Mouse (Mus musculus): ENCODE measurements around the gene Cops9. TPM values are rescaled to one million over a fixed set of nuclear protein-coding genes. Genes with fewer than 3 reads are reported as not detected.

Cops9 gene
- polyA plus RNA-seq, 1 experiment from 2014 or later: 408 TPM

- Histone ChIP-seq H3K36me3 (ENCODE audit: control insufficient read depth, insufficient read depth, low read length) (peaks cover 2% of the 10 kb centered on the region; the same call in 1 of the 2 replicates), H3K9me3 (ENCODE audit: control insufficient read depth, low read length) (no peaks in the 10 kb centered on the region), H3K4me2 (ENCODE audit: low read depth) (no peak overlapping the region), H3K4me1 (ENCODE audit: control insufficient read depth, insufficient read depth, low read length) (no peaks in the 10 kb centered on the region), H3K9ac (ENCODE audit: low read length) (no peak overlapping the region), H3K27me3 (ENCODE audit: control insufficient read depth, insufficient read depth, low read length) (no peaks in the 10 kb centered on the region), H3K27ac (ENCODE audit: low read depth, low read length) (no peak overlapping the region), H3K4me3 (ENCODE audit: low read depth, low read length) (no peak overlapping the region)
- DNase-seq (ENCODE audit: low spot score): no peak
- ATAC-seq (ENCODE audit: insufficient read depth, low FRiP score, low TSS enrichment): no peak
- 72% methylated on average over 6 of the region's 6 CpGs for WGBS
Measured at GRCm38 (mm10) chr1:92632948-92633347, 8.8 kb downstream of the Cops9 start.

- H3K36me3 ChIP-seq (ENCODE audit: control insufficient read depth, insufficient read depth, low read length): no peaks in the 10 kb centered on the region; the same call in 1 of the 2 replicates
- H3K4me1 ChIP-seq (ENCODE audit: control insufficient read depth, insufficient read depth, low read length): no peaks in the 10 kb centered on the region
- no peaks in the 10 kb centered on the region for H3K27me3 ChIP-seq (ENCODE audit: control insufficient read depth, insufficient read depth, low read length)
- H3K9ac ChIP-seq (ENCODE audit: low read length): no peak overlapping the region
- no peak overlapping the region for H3K4me3 ChIP-seq (ENCODE audit: low read depth, low read length)
- 84% methylated on average over 5 of the region's 5 CpGs for WGBS
- ATAC-seq (ENCODE audit: insufficient read depth, low FRiP score, low TSS enrichment): no peak
- H3K27ac ChIP-seq (ENCODE audit: low read depth, low read length): no peak overlapping the region
- no peaks in the 10 kb centered on the region for H3K9me3 ChIP-seq (ENCODE audit: control insufficient read depth, low read length)
- no peak overlapping the region for H3K4me2 ChIP-seq (ENCODE audit: low read depth)
- no peak for DNase-seq (ENCODE audit: low spot score)
Measured at GRCm38 (mm10) chr1:92632196-92632595, 9.6 kb downstream of the Cops9 start.

- WGBS: 81% methylated on average over 4 of the region's 4 CpGs
- Histone ChIP-seq H3K9ac (ENCODE audit: low read length) (no peak overlapping the region), H3K4me2 (ENCODE audit: low read depth) (no peak overlapping the region), H3K4me3 (ENCODE audit: low read depth, low read length) (no peak overlapping the region), H3K36me3 (ENCODE audit: control insufficient read depth, insufficient read depth, low read length) (no peaks in the 10 kb centered on the region), H3K27me3 (ENCODE audit: control insufficient read depth, insufficient read depth, low read length) (no peaks in the 10 kb centered on the region), H3K9me3 (ENCODE audit: control insufficient read depth, low read length) (no peaks in the 10 kb centered on the region), H3K4me1 (ENCODE audit: control insufficient read depth, insufficient read depth, low read length) (no peaks in the 10 kb centered on the region), H3K27ac (ENCODE audit: low read depth, low read length) (no peak overlapping the region)
- DNase-seq (ENCODE audit: low spot score): no peak
- ATAC-seq (ENCODE audit: insufficient read depth, low FRiP score, low TSS enrichment): no peak
Measured at GRCm38 (mm10) chr1:92628227-92628626, 13.6 kb downstream of the Cops9 start.

GRCm38 (mm10) chr1:92618360-92618759 is 23.4 kb downstream of the Cops9 start:
- Histone ChIP-seq H3K9me3 (ENCODE audit: control insufficient read depth, low read length) (no peaks in the 10 kb centered on the region), H3K36me3 (ENCODE audit: control insufficient read depth, insufficient read depth, low read length) (no peaks in the 10 kb centered on the region), H3K4me1 (ENCODE audit: control insufficient read depth, insufficient read depth, low read length) (no peaks in the 10 kb centered on the region), H3K27ac (ENCODE audit: low read depth, low read length) (no peak overlapping the region), H3K4me2 (ENCODE audit: low read depth) (no peak overlapping the region), H3K27me3 (ENCODE audit: control insufficient read depth, insufficient read depth, low read length) (no peaks in the 10 kb centered on the region), H3K9ac (ENCODE audit: low read length) (no peak overlapping the region), H3K4me3 (ENCODE audit: low read depth, low read length) (no peak overlapping the region)
- ATAC-seq (ENCODE audit: insufficient read depth, low FRiP score, low TSS enrichment) (no peak), DNase-seq (ENCODE audit: low spot score) (no peak)
- WGBS: 70% methylated on average over 4 of the region's 4 CpGs

- Histone ChIP-seq H3K9me3 (ENCODE audit: control insufficient read depth, low read length) (no peaks in the 10 kb centered on the region), H3K27ac (ENCODE audit: low read depth, low read length) (no peak within 1 kb of the TSS), H3K4me3 (ENCODE audit: low read depth, low read length) (no peak within 1 kb of the TSS), H3K9ac (ENCODE audit: low read length) (no peak within 1 kb of the TSS), H3K36me3 (ENCODE audit: control insufficient read depth, insufficient read depth, low read length) (no peaks in the 10 kb centered on the region), H3K4me1 (ENCODE audit: control insufficient read depth, insufficient read depth, low read length) (no peaks in the 10 kb centered on the region), H3K4me2 (ENCODE audit: low read depth) (no peak within 1 kb of the TSS), H3K27me3 (ENCODE audit: control insufficient read depth, insufficient read depth, low read length) (no peaks in the 10 kb centered on the region)
- WGBS: 54% methylated on average over 2 of the region's 2 CpGs
- ATAC-seq (ENCODE audit: insufficient read depth, low FRiP score, low TSS enrichment): no peak
- DNase-seq (ENCODE audit: low spot score): no peak
Measured at GRCm38 (mm10) chr1:92617488-92617887, 24.3 kb downstream of the Cops9 start, which contains the start of gene Olfr12. Gene Olfr12 (plus strand): TSS chr1:92617788.

- H3K9me3 ChIP-seq (ENCODE audit: control insufficient read depth, low read length): no peaks in the 10 kb centered on the region
- H3K27me3 ChIP-seq (ENCODE audit: control insufficient read depth, insufficient read depth, low read length): no peaks in the 10 kb centered on the region
- no peak overlapping the region for H3K4me3 ChIP-seq (ENCODE audit: low read depth, low read length)
- H3K36me3 ChIP-seq (ENCODE audit: control insufficient read depth, insufficient read depth, low read length): no peaks in the 10 kb centered on the region
- H3K4me2 ChIP-seq (ENCODE audit: low read depth): no peak overlapping the region
- H3K27ac ChIP-seq (ENCODE audit: low read depth, low read length): no peak overlapping the region
- DNase-seq (ENCODE audit: low spot score): no peak
- H3K9ac ChIP-seq (ENCODE audit: low read length): no peak overlapping the region
- no peaks in the 10 kb centered on the region for H3K4me1 ChIP-seq (ENCODE audit: control insufficient read depth, insufficient read depth, low read length)
- 74% methylated on average over 1 of the region's 1 CpGs for WGBS
- no peak for ATAC-seq (ENCODE audit: insufficient read depth, low FRiP score, low TSS enrichment)
Measured at GRCm38 (mm10) chr1:92616046-92616445, 25.7 kb downstream of the Cops9 start.

- 12% methylated on average over 1 of the region's 1 CpGs for WGBS
- ATAC-seq (ENCODE audit: insufficient read depth, low FRiP score, low TSS enrichment) (no peak), DNase-seq (ENCODE audit: low spot score) (no peak)
- no peaks in the 10 kb centered on the region for H3K36me3 ChIP-seq (ENCODE audit: control insufficient read depth, insufficient read depth, low read length)
- no peak overlapping the region for H3K4me3 ChIP-seq (ENCODE audit: low read depth, low read length)
- no peaks in the 10 kb centered on the region for H3K27me3 ChIP-seq (ENCODE audit: control insufficient read depth, insufficient read depth, low read length)
- H3K9me3 ChIP-seq (ENCODE audit: control insufficient read depth, low read length): no peaks in the 10 kb centered on the region
- H3K4me2 ChIP-seq (ENCODE audit: low read depth): no peak overlapping the region
- H3K27ac ChIP-seq (ENCODE audit: low read depth, low read length): no peak overlapping the region
- no peaks in the 10 kb centered on the region for H3K4me1 ChIP-seq (ENCODE audit: control insufficient read depth, insufficient read depth, low read length)
- H3K9ac ChIP-seq (ENCODE audit: low read length): no peak overlapping the region
Measured at GRCm38 (mm10) chr1:92614516-92614915, 27.3 kb downstream of the Cops9 start.

GRCm38 (mm10) chr1:92613175-92613574 is 28.6 kb downstream of the Cops9 start:
- DNase-seq (ENCODE audit: low spot score) (no peak), ATAC-seq (ENCODE audit: insufficient read depth, low FRiP score, low TSS enrichment) (no peak)
- H3K4me3 ChIP-seq (ENCODE audit: low read depth, low read length): no peak overlapping the region
- H3K9ac ChIP-seq (ENCODE audit: low read length): no peak overlapping the region
- no peaks in the 10 kb centered on the region for H3K36me3 ChIP-seq (ENCODE audit: control insufficient read depth, insufficient read depth, low read length)
- no peak overlapping the region for H3K4me2 ChIP-seq (ENCODE audit: low read depth)
- no peaks in the 10 kb centered on the region for H3K4me1 ChIP-seq (ENCODE audit: control insufficient read depth, insufficient read depth, low read length)
- H3K27ac ChIP-seq (ENCODE audit: low read depth, low read length): no peak overlapping the region
- no peaks in the 10 kb centered on the region for H3K9me3 ChIP-seq (ENCODE audit: control insufficient read depth, low read length)
- no peaks in the 10 kb centered on the region for H3K27me3 ChIP-seq (ENCODE audit: control insufficient read depth, insufficient read depth, low read length)
- WGBS: 49% methylated on average over 4 of the region's 4 CpGs

- Histone ChIP-seq H3K9ac (ENCODE audit: low read length) (no peak overlapping the region), H3K27ac (ENCODE audit: low read depth, low read length) (no peak overlapping the region), H3K4me3 (ENCODE audit: low read depth, low read length) (no peak overlapping the region), H3K4me2 (ENCODE audit: low read depth) (no peak overlapping the region), H3K4me1 (ENCODE audit: control insufficient read depth, insufficient read depth, low read length) (no peaks in the 10 kb centered on the region), H3K36me3 (ENCODE audit: control insufficient read depth, insufficient read depth, low read length) (no peaks in the 10 kb centered on the region), H3K27me3 (ENCODE audit: control insufficient read depth, insufficient read depth, low read length) (no peaks in the 10 kb centered on the region), H3K9me3 (ENCODE audit: control insufficient read depth, low read length) (no peaks in the 10 kb centered on the region)
- ATAC-seq (ENCODE audit: insufficient read depth, low FRiP score, low TSS enrichment) (no peak), DNase-seq (ENCODE audit: low spot score) (peak; percentile 40)
- WGBS: 9% methylated on average over 5 of the region's 5 CpGs
Measured at GRCm38 (mm10) chr1:92611008-92611407, 30.8 kb downstream of the Cops9 start.

Data from neural tube, embryonic 11.5 days (tissue).